Mouse (Mus musculus): ENCODE measurements at regions not wholly inside any gene's neighbourhood (a gene's known extent, or its start where the extent isn't known, plus 50 kb on each side); places are given as distances from the start of the nearest gene placed in this dataset.

- no peak for DNase-seq (ENCODE audit: extremely low spot score in 1 of 2, low spot score in 2 of 2)
- intact Hi-C loops (cut with DNase I) = no loop called here
Observed at GRCm38 (mm10) chr17:64935683-64936082, 99.8 kb upstream of the 4930583I09Rik start.

- intact Hi-C loops (cut with DNase I) = no loop called here
- DNase-seq (ENCODE audit: extremely low spot score in 1 of 2, low spot score in 2 of 2) = no peak
Observed at GRCm38 (mm10) chr17:64934411-64934810, 98.5 kb upstream of the 4930583I09Rik start.

DNA sequence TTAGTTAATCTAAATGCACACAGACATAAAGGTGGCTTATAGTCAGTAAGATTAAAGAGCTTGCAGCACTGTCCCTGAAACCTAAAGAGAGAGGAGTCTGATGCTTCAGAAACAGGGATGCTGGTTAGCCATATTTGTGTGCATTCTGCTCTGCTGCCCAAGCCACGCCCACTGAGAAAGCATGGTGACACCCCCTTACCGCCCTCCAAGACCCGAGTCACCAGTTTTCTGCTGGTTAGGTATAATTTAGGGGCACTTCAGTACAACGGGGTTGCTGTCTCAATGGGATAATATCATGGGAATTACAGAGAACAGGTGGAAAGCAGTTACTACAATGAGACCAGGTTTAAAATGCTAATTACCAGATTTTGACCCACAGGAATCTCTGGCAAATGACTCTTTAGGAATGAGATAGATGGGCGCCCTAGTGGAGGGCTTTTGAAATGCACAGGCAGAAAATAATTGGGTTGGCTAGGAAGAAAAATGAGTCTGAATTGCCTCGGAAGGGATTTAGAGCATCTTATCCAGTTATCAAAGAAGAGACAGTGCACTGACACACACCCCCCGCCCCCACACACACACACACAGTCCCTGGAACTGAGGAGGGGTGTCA lies 95.1 kb upstream of the 4930583I09Rik start:
- intact Hi-C loops (cut with DNase I) = no loop called here
- DNase-seq (ENCODE audit: extremely low spot score in 1 of 2, low spot score in 2 of 2) = no peak

DNA sequence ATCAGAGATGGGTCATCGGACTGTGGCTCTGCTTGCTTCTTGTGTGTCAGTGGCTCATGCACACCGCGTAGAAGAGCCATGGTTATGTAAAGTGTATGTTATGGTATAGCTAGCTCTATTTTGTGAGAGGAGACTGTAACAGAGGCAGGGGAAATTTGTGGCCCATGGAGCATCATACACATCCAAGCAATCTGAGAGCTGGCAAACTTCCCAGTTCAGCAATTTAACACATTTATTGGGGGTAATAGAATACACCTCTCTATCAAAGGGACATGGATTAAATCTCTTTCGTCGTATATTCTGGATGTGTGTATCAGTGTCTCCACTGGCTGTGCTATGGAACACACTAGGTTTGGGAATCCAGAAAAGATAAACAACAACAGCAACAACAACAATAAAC lies 87.9 kb upstream of the 4930583I09Rik start:
- DNase-seq (ENCODE audit: extremely low spot score in 1 of 2, low spot score in 2 of 2) = no peak
- intact Hi-C loops (cut with DNase I) = no loop called here

GRCm38 (mm10) chr17:64922235-64922634 lies 86.4 kb upstream of the 4930583I09Rik start:
- intact Hi-C loops (cut with DNase I) = no loop called here
- DNase-seq (ENCODE audit: extremely low spot score in 1 of 2, low spot score in 2 of 2) = no peak

GRCm38 (mm10) chr17:64920236-64920635 lies 84.4 kb upstream of the 4930583I09Rik start:
- intact Hi-C loops (cut with DNase I) = no loop called here
- DNase-seq (ENCODE audit: extremely low spot score in 1 of 2, low spot score in 2 of 2) = no peak

- intact Hi-C loops (cut with DNase I) = loop anchor here (5.0 kb wide), 1 partner anchor 119 kb away; no protein-coding TSS in a partner anchor
- DNase-seq (ENCODE audit: extremely low spot score in 1 of 2, low spot score in 2 of 2) = no peak
Observed at GRCm38 (mm10) chr17:64917830-64918229, 82.0 kb upstream of the 4930583I09Rik start.

- no peak for DNase-seq (ENCODE audit: extremely low spot score in 1 of 2, low spot score in 2 of 2)
- intact Hi-C loops (cut with DNase I) = loop anchor here (5.0 kb wide), 1 partner anchor 121 kb away; no protein-coding TSS in a partner anchor
Observed at GRCm38 (mm10) chr17:64916657-64917056, 80.8 kb upstream of the 4930583I09Rik start.

- intact Hi-C loops (cut with DNase I) = loop anchor here (5.0 kb wide), 1 partner anchor 122 kb away; no protein-coding TSS in a partner anchor
- no peak for DNase-seq (ENCODE audit: extremely low spot score in 1 of 2, low spot score in 2 of 2)
Observed at GRCm38 (mm10) chr17:64915708-64916107, 79.8 kb upstream of the 4930583I09Rik start.

DNA sequence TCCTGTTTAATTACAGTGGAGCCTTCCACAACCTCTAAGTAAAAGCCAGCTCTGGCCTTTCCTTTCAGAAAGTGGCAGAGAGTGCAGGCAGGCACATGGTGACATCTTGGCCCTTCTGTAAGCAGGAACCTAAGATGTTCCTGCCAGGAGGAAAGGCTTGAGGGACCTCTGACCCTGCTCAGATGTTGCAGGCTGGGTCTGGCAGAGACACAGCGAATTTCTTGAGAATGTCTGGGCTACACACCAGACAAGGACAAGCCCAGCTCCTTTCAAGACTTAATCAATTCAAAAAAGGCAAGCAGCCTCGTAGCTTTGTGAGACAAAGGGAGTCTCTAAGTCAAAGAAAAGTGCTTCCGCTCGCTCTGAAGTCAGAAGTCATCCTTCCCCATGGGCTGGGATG lies 79.2 kb upstream of the 4930583I09Rik start:
- no peak for DNase-seq (ENCODE audit: extremely low spot score in 1 of 2, low spot score in 2 of 2)
- intact Hi-C loops (cut with DNase I) = loop anchor here (5.0 kb wide), 1 partner anchor 122 kb away; no protein-coding TSS in a partner anchor

GRCm38 (mm10) chr17:64914302-64914701 lies 78.4 kb upstream of the 4930583I09Rik start:
- intact Hi-C loops (cut with DNase I) = no loop called here
- peak in 1 of 2 experiments; percentile 36 for DNase-seq (ENCODE audit: extremely low spot score in 1 of 2, low spot score in 2 of 2)

GRCm38 (mm10) chr17:64908671-64909070 lies 72.8 kb upstream of the 4930583I09Rik start:
- intact Hi-C loops (cut with DNase I) = no loop called here
- no peak for DNase-seq (ENCODE audit: extremely low spot score in 1 of 2, low spot score in 2 of 2)

GRCm38 (mm10) chr17:64901721-64902623 lies 66.1 kb upstream of the 4930583I09Rik start:
- intact Hi-C loops (cut with DNase I) = no loop called here
- DNase-seq (ENCODE audit: extremely low spot score in 1 of 2, low spot score in 2 of 2) = no peak

- intact Hi-C loops (cut with DNase I) = no loop called here
- no peak for DNase-seq (ENCODE audit: extremely low spot score in 1 of 2, low spot score in 2 of 2)
Observed at GRCm38 (mm10) chr17:64897473-64897872, 61.6 kb upstream of the 4930583I09Rik start.

DNA sequence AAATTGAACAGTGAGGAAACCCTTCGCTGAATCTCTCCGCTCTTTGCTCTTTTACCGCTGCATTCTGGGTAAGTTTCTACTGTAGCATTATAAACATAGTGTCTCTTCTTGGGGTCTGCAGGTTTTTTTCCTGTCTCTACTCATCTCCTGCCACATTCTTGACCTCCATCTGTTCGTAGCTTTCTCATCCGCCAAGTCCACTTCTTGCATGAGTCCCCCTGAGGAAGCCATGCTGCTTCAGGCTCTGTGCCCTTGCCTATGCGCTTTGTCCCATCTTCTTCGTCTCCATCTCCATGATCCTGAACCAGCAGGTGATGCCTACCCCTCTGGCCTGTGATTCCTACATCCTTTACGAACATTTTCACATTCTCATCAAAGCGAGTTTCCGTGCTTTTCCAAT lies 60.0 kb upstream of the 4930583I09Rik start:
- intact Hi-C loops (cut with DNase I) = no loop called here
- DNase-seq (ENCODE audit: extremely low spot score in 1 of 2, low spot score in 2 of 2) = no peak

DNA sequence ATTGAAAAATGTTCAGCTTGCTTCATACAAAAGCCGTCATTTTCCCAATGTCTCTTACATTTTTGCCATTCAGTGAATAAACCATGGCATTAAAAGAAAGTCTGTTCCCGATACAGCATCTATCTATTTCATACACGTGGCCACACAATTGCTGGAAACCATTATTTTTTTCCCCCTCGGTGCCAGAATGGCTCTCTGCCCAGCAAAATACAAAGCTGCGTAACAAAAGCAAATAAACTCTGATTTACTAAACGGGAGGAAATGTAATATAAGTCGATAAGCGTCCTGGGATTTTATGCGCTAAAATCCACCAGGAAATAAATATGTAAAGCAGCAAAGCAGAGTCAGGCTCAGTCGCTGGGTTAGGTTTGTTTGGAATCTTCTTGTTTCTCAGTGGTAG lies 59.6 kb upstream of the 4930583I09Rik start:
- intact Hi-C loops (cut with DNase I) = no loop called here
- DNase-seq (ENCODE audit: extremely low spot score in 1 of 2, low spot score in 2 of 2) = no peak

- DNase-seq (ENCODE audit: extremely low spot score in 1 of 2, low spot score in 2 of 2) = no peak
- intact Hi-C loops (cut with DNase I) = no loop called here
Observed at GRCm38 (mm10) chr17:64893182-64893902, 57.5 kb upstream of the 4930583I09Rik start.

Measured in left cerebral cortex, postnatal 10 days (tissue).